13 mouse cellular contexts compared by ENCODE assay signal in the genomic region with DNA sequence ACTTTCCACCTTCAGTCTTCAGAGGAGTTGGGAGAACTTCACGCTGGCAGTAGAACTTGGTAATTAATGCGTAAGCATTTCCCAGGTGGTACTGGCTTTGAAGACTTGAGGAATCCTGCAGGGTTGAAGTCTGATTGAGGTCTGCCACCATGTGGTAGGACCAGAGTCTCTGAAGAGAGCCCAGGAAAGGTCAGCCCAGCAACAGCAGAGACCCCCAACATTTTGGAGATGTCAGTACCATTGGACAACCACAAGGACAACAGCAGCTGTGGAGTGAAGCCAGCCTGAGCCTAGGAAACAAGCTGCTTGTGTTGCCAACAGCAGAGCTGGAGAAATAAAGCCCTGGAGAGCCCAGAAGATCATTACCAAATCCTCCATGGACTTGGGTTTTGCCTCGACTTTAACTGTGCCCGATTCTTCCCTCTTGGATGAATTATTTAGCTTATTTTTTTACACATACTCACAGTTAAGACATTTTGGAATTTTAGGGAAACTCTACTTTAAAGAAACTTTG. TPM values are rescaled to one million over a fixed set of nuclear protein-coding genes. Genes with fewer than 3 reads are reported as not detected.
DNase-seq lines count a peak whose midpoint lies in the region; ATAC-seq lines count a peak whose summit lies in the region.
"Had no signal": no experiment of that assay in that cellular context is flagged by ENCODE, and none has a peak within 500 bp of the region (broad histone marks: within the 10 kb centered on the region; RNA-seq: fewer than 3 reads in every experiment).

No protein-coding gene starts in this region.

- no peaks in the 10 kb centered on the region for H3K36me3 ChIP-seq in heart, embryonic 12.5 days
- H3K36me3 ChIP-seq in midbrain, embryonic 11.5 days (ENCODE audit: control insufficient read depth, insufficient read depth, low read length), result no peaks in the 10 kb centered on the region
- no peaks in the 10 kb centered on the region for H3K36me3 ChIP-seq in midbrain, embryonic 16.5 days (ENCODE audit: control insufficient read depth, insufficient read depth, low read length)
- H3K36me3 ChIP-seq: forebrain, embryonic 15.5 days; hindbrain, embryonic 15.5 days had no signal

- no peaks in the 10 kb centered on the region for H3K27me3 ChIP-seq in heart, embryonic 12.5 days (replicated peaks)
- H3K27me3 ChIP-seq in midbrain, embryonic 11.5 days (ENCODE audit: control insufficient read depth, insufficient read depth, low read length), result no peaks in the 10 kb centered on the region
- H3K27me3 ChIP-seq in midbrain, embryonic 16.5 days (ENCODE audit: control insufficient read depth, insufficient read depth, low read depth, low read length), result no peaks in the 10 kb centered on the region
- H3K27me3 ChIP-seq: forebrain, embryonic 15.5 days; hindbrain, embryonic 15.5 days; liver, embryonic 15.5 days had no signal

- H3K27ac ChIP-seq in heart, embryonic 12.5 days (ENCODE audit: poor library complexity, severe bottlenecking), result no peak overlapping the region
- H3K27ac ChIP-seq in midbrain, embryonic 11.5 days (ENCODE audit: low read depth, low read length), result no peak overlapping the region
- no peak overlapping the region for H3K27ac ChIP-seq in midbrain, embryonic 16.5 days (ENCODE audit: low read length)
- H3K27ac ChIP-seq: forebrain, embryonic 15.5 days; hindbrain, embryonic 15.5 days; liver, embryonic 15.5 days had no signal

- 67% methylated on average over 4 of the region's 4 CpGs for WGBS in heart, embryonic 12.5 days
- 79% methylated on average over 4 of the region's 4 CpGs for WGBS in midbrain, embryonic 11.5 days
- 65% methylated on average over 4 of the region's 4 CpGs for WGBS in midbrain, embryonic 16.5 days

- peaks cover 21% of the 10 kb centered on the region for H3K4me1 ChIP-seq in heart, embryonic 12.5 days (replicated peaks)
- no peaks in the 10 kb centered on the region for H3K4me1 ChIP-seq in midbrain, embryonic 11.5 days (ENCODE audit: control insufficient read depth, insufficient read depth, low read length)
- peaks cover 6% of the 10 kb centered on the region; the same call in 1 of the 2 replicates for H3K4me1 ChIP-seq in midbrain, embryonic 16.5 days (ENCODE audit: control insufficient read depth, insufficient read depth, low read length)
- H3K4me1 ChIP-seq: forebrain, embryonic 15.5 days had no signal

- no peaks in the 10 kb centered on the region for H3K9me3 ChIP-seq in heart, embryonic 12.5 days (replicated peaks)
- H3K9me3 ChIP-seq in midbrain, embryonic 11.5 days (ENCODE audit: control insufficient read depth, low read length), result no peaks in the 10 kb centered on the region
- no peaks in the 10 kb centered on the region for H3K9me3 ChIP-seq in midbrain, embryonic 16.5 days (replicated peaks; ENCODE audit: control insufficient read depth, low read length, poor library complexity, severe bottlenecking)
- H3K9me3 ChIP-seq: forebrain, embryonic 15.5 days; hindbrain, embryonic 15.5 days; liver, embryonic 15.5 days had no signal

- H3K9ac ChIP-seq in heart, embryonic 12.5 days, result no peak overlapping the region
- no peak overlapping the region for H3K9ac ChIP-seq in midbrain, embryonic 11.5 days (ENCODE audit: low read length)
- H3K9ac ChIP-seq in midbrain, embryonic 16.5 days (ENCODE audit: low read depth, low read length), result no peak overlapping the region
- H3K9ac ChIP-seq: forebrain, embryonic 15.5 days; hindbrain, embryonic 15.5 days; liver, embryonic 15.5 days had no signal

- DNase-seq in heart, adult 8-10 months (ENCODE audit: low spot score), result peak; percentile 9
- DNase-seq in midbrain, embryonic 11.5 days (ENCODE audit: low spot score, missing footprints), result peak; percentile 35
- peak; percentile 23 for DNase-seq in gastrocnemius, adult 18-20 months (ENCODE audit: low spot score)
- DNase-seq in kidney, postnatal 25 days, result peak; percentile 24 to 48
- DNase-seq in urinary bladder, postnatal 25 days (ENCODE audit: low spot score), result no peak
- DNase-seq: cerebellum, adult 11 months had no signal

- ATAC-seq in heart, embryonic 12.5 days (ENCODE audit: insufficient number of reproducible peaks, low FRiP score), result no peak
- no peak for ATAC-seq in midbrain, embryonic 11.5 days (ENCODE audit: low FRiP score)
- no peak for ATAC-seq in midbrain, embryonic 16.5 days
- no peak for ATAC-seq in megakaryocyte progenitor cell, adult 5-6 weeks (replicated peaks; ENCODE audit: poor library complexity)
- ATAC-seq: forebrain, embryonic 15.5 days had no signal

- no peak overlapping the region for H3K4me2 ChIP-seq in heart, embryonic 12.5 days
- H3K4me2 ChIP-seq in midbrain, embryonic 11.5 days, result no peak overlapping the region
- no peak overlapping the region for H3K4me2 ChIP-seq in midbrain, embryonic 16.5 days (ENCODE audit: low read length)
- H3K4me2 ChIP-seq: forebrain, embryonic 15.5 days; hindbrain, embryonic 15.5 days; liver, embryonic 15.5 days had no signal

- H3K4me3 ChIP-seq in heart, embryonic 12.5 days, result no peak overlapping the region
- H3K4me3 ChIP-seq in midbrain, embryonic 11.5 days (ENCODE audit: low read depth, low read length), result no peak overlapping the region
- no peak overlapping the region for H3K4me3 ChIP-seq in midbrain, embryonic 16.5 days (ENCODE audit: low read depth, low read length)
- H3K4me3 ChIP-seq: forebrain, embryonic 15.5 days; hindbrain, embryonic 15.5 days; liver, embryonic 15.5 days; myocyte had no signal

RNA-seq across cellular contexts. Expression of a gene that starts 27.4 kb away (rescaled TPM):
- total RNA-seq in heart, adult 8-10 months (2022), result 10 to 100 TPM; 69.9 to 81.0 (median 78.4) TPM
- 20.9 and 21.7 TPM in 2 replicates for polyA plus RNA-seq in heart, embryonic 12.5 days (2016; fragmentation: Nextera tagmentation; extraction: Ambion mirVana)
- 15.3 and 17.3 TPM in 2 replicates for polyA plus RNA-seq in midbrain, embryonic 11.5 days (2014; fragmentation: Nextera tagmentation; extraction: Ambion mirVana)
- polyA plus RNA-seq in midbrain, embryonic 16.5 days (2015; fragmentation: Nextera tagmentation; extraction: Ambion mirVana), result 14.3 and 17.1 TPM in 2 replicates
- 100 to 1,000 TPM in 1 of 2 experiments, 10 to 100 TPM in 1; 96.9 to 110 TPM for total RNA-seq in gastrocnemius, adult 18-20 months (2021)
- 91.4 and 102 TPM in 2 replicates for total RNA-seq in megakaryocyte progenitor cell, adult 5-6 weeks (2015)
- 87.9 and 105 TPM in 2 replicates for total RNA-seq in megakaryocyte progenitor cell, adult 5-6 weeks (2017)
